Mouse (Mus musculus): Measurements from ENCODE around the gene Atf6.

DNA sequence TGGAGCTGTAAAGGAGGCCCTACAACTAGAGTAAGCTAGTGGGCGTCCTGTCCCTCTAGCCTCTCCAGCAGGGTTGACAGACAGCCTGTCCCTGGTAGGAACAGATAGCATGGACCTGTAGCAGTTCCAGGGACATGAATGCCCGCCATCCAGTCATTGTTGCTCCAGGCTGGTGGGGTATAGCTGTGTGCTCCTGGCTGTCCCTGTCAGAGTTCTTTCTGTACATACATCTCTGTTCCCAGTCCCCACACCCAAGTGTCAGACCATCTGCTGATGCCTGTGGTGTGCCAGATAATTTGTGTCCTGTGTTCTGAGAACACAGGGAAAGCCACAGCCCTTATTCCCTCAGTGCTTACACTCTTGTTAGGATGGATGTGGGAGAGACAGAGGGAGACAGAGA lies 187.9 kb downstream of the Atf6 start:
- TF ChIP-seq CHD1 (IDR thresholded peaks at IDR 0.05; ENCODE audit: low read depth, low read length) (no peak), CTCF (IDR thresholded peaks at IDR 0.05 in 2 of 3, conservative IDR thresholded peaks at IDR 0.05 in 1 of 3; ENCODE audit: control insufficient read depth in 1 of 3, insufficient read depth in 1 of 3, low read depth in 2 of 3, low read length in 3 of 3, poor library complexity in 1 of 3, severe bottlenecking in 1 of 3) (no peak)

Data from MEL (cell line).